Mouse (Mus musculus) ZHBTc4 (cell line): ENCODE measurements at regions not wholly inside any gene's neighbourhood (a gene's known extent, or its start where the extent isn't known, plus 50 kb on each side); places are given as distances from the start of the nearest gene placed in this dataset.

ENCODE experiments used
- DNase-seq: peaks from one replicate; pipeline ENCODE4 v3.0.0-alpha.2; 2011; ENCODE audit warnings: low read depth, low spot score

DNA sequence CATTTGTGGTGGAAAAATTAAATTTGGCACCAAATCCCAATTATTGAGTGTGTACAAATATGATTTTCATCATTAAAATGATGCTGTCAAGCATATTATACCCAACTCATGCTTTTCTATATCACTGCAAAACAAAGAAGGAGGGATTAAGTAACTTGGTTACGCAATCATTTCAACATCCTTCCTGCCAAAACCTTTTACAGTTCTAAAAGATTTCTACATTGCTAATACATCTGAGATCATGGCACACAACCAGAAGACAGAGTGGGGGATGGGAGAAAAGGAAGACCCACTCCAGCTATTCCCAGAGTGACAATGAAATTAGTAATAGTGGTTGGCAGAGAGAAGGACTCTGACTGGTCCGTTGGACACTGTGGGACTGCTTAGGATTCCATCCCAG, 280.3 kb upstream of the Nr2f2 start:
- no peak for DNase-seq

DNA sequence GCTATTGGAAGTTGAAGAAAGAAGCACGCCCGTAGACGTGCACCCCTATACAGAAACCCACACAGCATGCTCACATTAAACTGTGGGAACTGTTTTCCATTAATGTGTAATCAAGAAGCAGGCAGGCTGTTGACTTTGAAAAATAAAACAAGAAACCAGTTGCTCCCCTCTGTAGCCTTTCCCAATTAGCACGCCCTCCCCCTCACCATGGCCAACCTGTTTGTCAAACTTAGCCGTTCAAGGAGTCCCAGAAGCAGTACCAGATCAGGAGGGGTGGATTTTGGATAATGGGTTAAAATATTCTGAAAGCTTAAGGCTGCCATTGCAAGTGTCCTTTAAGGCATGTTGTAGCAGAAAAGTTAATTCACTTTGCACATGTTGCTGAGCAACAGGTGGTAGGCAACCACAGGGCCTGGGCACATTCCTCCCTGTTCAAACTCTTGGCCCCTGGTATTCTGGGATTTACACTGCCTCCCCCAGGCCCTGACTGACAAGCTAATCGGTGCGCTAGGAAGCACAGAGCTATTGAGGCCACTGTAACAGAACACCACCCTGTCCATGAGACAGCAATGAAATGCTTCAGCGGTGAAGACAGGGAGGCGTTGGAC, 277.3 kb upstream of the Nr2f2 start:
- no peak for DNase-seq

DNA sequence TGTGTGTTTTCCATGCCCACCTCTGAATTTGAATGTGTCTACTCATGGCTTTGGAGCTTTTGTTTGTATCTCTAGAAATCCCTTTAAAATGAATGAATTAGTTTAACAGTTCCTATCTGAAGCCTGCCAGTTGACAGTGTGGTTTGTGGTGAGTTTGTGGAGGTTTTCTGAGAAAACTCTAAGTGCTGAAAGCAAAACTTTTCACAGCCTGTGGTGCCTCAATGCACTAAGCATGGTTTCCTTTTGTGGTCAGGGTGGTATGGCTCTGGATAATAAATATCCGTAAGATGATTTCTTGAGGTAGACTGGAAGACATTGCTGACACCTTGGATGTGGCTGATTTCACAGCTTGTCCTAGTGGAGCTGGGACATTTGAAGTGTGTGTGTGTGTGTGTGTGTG, 276.5 kb upstream of the Nr2f2 start:
- no peak for DNase-seq

DNA sequence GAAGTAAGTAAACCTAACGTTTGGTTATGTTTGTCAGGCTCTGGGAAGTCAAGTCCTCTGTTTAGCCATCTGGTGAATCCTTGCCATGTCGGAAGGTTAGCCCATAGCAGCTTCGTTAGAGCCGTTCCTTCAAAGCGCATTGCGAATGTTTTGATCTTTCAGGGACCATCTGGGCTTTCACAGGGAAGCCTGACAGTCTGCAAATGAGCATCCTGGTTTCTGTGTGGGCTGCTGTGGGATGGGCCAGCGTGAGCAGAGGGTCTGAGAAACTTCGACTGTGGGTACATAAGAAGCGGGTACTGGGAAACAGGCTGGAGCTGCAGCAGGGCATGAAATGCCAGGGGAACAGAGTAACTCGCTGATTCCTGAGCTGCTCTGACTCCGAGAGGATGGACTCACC, 274.7 kb upstream of the Nr2f2 start:
- no peak for DNase-seq

DNA sequence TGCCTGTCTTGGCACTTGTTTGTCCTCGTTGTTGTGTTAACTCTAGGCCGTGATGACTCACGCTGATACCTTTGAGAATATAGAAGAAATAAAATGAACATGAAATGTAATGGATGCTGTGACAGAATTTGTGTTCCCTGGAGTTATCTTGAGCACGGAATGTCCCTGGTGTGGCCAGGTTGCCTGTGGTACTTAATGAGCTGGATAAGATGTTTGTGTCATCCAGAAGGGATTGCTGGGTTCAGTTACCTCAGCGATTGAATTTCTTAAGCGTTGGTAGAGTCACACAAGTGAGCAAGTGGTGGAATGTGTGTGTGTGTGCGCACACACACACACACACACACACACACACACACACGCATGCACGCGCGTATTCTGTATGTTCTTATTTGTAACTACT, 274.0 kb upstream of the Nr2f2 start:
- DNase-seq = no peak

DNA sequence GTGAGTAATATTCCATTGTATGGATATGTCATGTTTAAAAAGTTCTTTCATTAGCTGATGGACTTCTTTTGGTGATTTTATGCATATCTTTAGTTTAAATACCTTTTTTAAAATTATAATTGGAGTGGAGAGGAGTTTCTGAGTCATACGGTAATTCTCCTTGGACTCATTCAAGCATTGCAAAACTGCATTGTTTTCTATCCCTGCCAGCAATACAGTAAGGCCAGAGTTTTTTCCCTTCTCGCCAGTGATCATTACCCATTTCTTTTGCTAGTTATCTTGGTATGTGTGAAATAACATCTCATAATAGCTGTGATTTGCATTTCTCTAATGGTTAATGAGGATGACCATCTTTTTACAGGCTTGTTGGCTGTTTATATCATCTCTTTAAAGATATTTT, 271.6 kb upstream of the Nr2f2 start:
- DNase-seq = no peak

DNA sequence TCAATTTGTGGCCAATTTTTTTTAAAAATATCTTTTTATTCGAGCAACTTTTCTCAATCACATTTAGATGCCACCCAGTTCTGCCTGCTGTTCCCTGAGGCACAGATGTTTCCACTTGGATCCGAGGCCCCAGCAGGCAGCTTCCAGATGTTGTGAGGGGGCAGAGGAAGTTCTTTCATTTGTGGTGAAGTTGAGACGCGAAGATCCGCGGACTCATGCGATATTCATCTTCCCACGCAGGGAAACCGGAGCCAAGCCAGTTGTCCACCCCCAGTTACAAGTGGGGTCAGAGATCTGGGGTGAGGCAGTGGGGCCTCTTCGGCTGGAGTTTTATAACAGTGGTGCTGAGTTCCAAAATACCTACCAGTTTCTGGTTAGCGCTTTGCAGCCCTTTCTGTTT, 267.5 kb upstream of the Nr2f2 start:
- DNase-seq = no peak

DNA sequence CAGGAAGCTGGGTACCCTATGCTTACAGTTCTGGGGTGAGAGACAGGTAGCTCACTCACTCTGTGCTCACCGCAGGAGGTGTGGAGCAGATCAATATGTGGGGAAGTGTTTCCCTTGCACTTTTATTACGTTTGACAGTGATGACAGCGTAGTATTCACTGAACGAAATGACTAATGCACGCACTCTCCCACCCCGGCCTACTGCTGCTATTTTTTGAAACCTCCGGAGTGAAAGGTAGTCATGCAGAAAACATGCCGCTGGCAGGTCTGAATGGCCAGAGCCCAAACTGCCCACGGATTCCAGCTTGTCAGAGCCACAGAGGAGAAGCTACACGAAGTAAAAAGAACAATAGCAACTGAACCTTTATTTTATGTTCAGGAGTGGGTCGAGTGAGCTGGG, 267.0 kb upstream of the Nr2f2 start:
- DNase-seq = no peak

DNA sequence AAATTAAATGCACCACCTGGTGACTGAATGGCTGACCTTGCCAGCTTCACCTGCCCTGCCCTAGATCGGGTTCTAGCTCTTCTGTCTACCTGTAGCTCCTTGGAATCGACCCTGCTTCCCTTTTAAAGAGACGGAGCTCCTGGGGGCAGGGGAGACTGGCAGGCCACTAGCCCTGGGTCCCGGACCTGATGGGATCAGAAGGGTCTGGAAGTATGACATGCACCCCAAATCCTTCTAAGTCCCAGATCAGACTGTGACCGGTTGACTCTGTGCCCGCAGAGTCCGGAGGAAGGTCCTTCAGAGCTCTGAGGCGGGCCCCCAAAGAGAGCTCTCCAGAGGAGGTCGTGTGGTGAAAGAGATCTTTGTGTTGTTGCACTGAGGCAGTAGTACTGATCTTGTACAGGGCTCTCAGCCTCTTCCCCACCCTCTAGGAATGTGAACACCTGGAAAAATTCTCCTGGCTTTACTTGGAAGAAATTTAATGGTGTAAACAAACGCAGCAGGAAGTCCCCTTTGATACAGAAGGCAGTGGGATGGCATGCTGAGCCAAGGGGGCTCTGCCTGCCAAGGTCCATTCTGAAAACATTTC, 259.2 kb upstream of the Nr2f2 start:
- peak; percentile 47 for DNase-seq

DNA sequence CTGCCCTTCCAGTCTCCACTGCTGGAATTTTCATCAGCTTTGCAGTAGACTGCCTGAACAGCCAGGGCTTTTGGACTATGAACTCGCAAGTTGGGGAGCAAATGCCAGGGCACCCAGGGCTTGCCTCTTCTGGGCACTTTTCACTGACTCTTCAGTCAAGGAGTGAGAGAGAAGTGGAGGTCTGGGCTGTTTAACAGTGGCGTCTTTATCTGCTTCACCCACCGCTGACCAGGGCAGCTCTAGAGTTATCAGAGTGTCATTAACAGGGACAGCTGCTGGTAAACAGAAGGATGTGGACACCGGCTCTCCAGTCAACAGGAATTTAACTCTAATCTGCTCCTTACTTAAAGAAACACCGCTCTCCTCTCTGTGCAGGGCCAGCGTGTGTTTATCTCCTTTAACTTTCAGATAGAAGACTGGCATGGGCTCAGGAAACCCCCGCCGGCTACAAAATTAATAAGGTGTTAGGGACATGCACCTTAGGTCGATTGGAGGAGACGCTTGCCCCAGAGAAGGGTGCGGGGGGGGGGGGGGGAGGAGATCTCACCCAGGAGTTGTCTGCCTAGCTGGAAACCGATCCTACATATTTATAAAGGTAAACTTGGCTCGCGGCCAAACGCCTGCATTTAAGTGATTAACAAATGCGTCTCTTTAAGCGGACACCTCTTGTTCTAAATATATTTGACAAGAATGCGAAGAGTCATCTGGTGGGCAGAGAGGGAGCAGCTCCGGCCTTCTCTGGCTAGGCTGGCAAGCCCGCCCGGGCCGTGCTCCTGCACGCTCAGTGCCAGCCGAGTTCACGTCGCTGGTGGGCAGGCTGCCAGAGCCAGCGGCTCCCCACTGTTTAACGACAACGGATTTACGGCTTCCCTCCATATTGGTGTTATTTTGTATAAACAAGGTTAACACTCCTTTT, 258.4 kb upstream of the Nr2f2 start:
- peak; percentile 59 for DNase-seq

DNA sequence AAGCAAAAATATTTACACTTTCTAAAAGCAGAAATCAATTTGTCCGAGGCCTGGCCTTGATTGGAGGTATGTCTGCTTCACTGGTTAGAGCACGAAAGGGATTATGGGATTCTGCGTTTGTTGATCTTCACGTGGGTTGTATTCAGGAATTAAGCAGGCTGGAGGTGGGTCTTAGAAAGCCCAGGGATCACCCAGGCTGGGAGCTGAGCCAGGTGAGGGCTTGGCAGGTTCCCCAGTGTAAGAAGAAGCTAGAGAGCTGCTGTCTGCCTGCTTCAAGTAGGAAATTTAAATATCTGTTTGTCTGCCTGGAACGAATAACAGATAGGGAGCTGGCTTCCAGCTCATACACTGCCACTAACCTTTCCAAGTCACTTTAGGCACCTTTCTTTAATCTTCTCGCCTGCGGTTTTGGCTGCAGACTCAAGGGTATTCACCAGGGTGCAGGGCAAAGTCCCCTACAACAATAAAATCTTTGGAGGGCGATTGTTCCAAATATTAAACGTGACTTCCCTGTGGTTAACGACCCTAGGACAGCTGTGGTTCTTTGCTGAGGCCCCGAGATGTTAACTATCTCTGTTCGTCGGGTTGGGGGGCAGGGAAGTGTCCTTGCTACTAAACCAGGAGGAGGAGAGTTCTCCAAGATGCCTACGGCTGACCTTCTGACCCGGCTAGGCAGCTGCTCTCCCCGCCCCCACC, 257.6 kb upstream of the Nr2f2 start:
- peak; percentile 69 for DNase-seq

DNA sequence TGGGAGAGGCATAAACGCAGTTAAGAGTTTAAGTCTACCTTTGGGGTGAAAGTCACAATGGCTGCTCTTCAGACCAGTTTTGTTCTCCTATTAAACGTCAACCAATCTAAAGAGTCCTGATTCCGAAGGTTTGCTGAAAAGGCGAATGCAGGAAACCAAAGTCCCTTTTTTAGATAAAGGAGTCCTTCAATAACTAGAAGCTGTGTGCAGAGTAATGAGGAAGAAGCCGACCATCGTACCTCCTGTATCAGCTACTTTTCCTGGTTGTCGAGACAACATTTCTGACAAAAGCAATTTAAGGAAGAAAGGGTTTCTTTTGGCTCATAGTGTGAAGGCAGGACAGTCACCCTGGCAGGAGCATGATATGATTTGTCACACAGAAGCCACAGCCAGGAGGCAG, 252.9 kb upstream of the Nr2f2 start:
- no peak for DNase-seq

DNA sequence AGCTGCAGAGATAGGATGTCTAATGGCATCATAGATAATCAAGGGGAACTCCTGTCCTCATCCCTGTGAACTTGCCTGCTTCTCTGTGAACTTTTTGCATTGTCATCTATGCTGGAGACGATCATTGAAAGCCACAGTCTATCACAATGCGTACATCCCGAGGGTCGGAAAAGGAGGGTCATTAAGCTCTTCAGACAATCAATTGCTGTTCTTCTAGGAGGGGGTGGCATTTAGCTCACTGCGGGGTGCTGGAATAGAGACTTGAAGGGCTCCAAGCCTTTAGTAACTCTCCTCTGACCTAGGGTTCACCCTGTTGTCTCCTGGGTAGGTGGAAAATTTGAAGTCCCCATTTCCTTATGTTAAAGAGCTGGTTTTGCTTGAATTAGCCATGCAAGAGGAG, 251.7 kb upstream of the Nr2f2 start:
- DNase-seq = peak; percentile 48

DNA sequence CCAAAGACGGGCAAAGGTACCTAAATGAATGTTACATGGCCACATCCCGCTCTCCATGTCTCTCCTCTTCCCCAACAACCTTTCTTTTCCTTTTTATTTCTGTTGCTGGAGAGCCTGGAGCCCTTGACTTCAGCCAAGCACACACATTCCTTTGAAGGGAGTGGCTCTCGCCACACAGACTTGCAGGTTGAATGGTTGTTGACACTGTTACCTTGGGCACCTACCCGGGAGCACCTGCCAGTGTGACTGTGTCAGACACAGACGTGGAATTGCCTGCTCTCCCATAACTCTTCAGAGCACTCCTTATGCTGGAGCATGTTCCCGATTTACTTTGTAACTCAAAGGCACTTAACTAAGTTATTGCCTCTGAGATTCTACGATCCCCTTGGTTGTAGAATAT, 240.0 kb upstream of the Nr2f2 start:
- DNase-seq = peak; percentile 68

DNA sequence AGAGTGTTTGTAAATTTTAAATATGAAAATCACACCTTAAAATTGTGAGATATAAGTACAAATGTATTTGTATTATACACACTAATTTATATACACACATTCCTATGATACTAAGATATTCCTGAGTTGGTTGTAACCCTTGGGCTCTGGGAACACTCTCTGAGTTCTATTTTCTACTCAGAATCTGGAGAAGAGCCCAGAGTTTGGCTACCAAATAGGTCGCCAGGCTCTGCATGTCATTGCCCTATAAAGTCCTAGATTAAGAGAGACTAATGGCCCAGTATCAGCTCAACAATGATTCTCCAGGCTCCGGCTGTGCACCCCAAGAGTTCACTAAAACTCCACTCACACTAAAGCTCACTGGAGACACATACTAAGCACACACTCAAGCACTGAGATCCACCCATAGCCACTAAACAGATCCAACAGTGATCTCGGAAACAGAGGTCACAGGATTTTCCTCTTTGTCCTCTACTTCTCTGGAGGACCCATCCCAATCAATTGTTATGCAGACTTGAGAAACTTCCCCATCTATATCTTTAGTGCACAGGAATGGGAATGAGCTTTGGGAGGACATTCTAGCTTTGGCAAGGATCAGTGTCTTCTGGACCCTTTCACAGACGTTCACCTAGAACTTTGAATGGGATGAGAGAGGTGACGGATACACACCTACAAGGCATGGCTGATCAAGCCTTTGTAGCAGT, 238.1 kb upstream of the Nr2f2 start:
- peak; percentile 60 for DNase-seq

DNA sequence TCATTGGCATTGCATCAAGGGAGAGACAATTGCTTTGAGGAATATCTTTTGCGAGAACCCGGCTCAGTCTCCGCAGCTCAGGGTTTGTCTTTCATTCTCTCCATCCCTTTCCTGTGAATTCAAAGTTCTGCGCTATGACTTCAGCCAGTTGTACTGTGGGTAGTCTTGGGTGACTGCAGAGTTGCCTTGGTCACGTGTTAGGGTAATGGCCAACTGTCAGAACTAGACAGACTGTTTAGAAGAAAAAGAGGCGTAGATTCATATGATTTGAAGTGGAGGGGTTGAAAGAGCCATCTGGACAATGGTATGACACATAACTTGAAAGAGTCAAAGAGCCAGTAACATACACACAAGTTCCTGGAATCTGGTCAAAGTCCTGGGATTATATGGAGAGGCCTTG, 226.5 kb upstream of the Nr2f2 start:
- no peak for DNase-seq

DNA sequence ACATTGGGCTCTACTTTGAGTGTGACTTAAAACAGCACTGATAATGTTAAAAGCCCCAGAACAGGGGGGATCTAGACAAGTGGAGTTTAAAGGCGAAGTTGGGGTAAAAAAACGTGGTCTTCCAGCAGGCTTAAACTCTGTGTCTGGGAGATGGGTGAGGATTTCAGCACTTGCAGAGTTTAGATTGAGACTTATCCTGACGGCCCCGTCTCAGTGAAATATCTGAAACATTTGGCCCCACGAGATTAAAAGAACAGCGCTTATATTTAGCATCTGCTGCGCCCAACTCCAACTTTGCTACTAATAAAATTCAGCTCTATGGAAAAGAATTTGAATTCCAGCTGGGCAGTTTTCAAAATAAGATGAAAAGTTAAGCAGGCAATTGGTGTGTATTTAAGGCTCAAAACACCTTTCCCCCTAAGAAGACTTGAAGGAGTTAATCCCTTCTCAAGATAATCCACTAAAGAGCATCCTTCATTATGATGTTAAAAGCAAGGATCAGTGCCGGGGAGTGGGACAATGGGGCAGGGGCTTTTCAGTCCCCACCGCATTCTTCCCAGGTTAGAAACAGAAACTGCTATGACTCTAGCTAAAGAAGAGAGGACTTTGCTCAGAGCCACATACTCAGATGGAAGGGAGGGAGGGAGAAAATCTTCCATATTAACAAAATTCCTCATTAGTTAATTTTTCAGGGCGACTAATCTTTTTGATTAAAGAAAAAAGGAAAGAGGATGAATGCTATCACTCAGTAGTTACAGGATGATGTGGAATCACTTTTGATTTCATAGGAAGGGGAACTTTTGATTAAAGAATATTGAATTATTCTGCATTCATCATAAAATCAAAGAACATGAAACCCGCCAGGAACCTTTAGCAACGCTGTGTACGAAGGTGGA, 225.1 kb upstream of the Nr2f2 start:
- DNase-seq = peak; percentile 71

DNA sequence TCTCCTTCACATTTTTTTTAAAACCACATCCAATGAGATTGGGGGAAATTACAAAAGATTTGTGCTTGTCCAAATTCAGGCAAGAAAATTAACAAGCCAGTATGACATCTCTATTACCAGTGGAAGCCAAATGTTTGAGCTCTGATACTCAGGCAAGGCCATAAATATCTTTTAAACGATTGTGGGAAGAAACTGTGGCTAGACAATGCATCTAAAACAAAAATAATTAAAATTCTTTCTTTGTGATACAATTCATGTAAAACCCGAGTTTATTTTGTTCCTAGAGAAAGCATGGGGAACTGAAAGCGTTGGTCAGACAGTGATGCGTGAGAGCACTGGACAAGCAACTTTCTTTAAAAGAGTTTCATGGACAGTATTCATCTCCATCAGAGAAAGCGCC, 223.2 kb upstream of the Nr2f2 start:
- no peak for DNase-seq

DNA sequence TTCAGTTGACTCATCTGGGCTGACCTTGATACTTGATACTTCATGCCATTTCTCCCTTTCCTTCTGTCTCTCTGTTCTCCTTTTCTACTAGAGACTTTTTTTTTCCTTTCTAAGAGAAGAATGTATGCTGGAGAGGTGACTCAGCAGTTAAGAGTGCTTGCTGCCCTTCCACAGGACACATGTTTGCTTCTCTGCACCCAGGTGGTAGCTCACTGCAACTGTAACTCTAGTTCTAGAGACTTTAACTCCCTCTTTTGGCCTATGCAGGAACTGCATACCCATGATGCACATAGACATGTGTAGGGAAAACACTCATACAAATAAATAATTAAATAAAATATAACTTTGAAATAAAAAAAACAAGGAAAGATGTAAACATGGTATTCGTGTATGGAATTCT, 221.5 kb upstream of the Nr2f2 start:
- DNase-seq = peak; percentile 81

DNA sequence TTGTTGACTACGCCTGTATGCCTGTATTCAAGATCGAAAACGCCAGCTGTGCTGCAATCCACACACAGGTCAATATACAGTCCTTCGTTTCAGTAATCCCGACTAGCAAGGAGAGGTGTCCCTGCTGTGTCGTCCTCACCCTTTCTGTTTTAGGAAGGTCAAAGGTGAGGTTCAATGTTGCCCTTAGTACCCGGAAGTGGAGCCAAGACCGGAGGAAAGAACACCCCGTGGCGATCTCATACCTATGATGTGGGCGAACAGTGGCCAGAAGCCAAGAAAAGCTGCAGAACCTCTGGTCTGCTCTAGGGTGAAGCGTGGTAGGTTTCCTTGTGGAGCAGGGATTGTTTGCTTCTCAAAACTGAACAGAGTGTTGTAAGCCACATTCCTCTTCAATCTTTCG, 217.9 kb upstream of the Nr2f2 start:
- peak; percentile 18 for DNase-seq
